Mouse (Mus musculus): Measurements from ENCODE around the gene Wtap. TPM values are rescaled to one million over a fixed set of nuclear protein-coding genes. Genes with fewer than 3 reads are reported as not detected.
A peak's percentile ranks its signal among the peaks of the same experiment; 100 is the strongest.
"Not testable (repeated sequence)": the region's sequence is repeated elsewhere in the genome, so short reads cannot be mapped to it uniquely, and the experiment has no call there.

The Wtap gene
- polyA plus RNA-seq, 1 experiment from 2014 or later = 146 TPM

DNA sequence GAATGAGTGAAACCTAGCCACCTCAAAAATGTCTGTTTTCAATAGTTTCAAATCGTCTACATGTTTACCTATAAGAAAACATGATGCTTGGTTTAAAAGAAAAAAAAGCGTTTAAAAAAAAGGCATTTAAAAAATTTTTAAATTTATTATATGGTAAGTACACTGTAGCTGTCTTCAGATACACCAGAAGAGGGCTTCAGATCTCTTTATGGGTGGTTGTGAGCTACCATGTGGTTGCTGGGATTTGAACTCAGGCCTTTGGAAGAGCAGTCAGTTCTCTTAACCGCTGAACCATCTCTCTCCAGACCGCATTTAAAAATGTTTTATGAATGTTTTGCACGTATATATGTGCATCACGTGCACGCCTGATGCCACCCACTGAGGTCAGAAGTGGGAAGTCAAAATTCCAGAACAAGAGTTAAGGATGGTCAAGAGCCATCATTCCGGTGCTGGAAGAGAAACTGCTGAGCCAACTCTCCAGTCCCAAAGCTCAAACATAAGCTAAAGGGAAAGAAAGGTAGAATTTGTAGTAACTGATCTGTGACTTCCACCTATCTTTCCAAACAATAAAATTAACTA, 3.3 kb downstream of the Wtap start:
- Histone ChIP-seq H3K27me3 (ENCODE audit: control insufficient read depth, insufficient read depth, low read length) (no peaks in the 10 kb centered on the region), H3K27ac (ENCODE audit: low read length) (peak overlapping the region; percentile 100; the same call in 1 of the 2 replicates)
- WGBS = 46% methylated on average over 8 of the region's 8 CpGs

DNA sequence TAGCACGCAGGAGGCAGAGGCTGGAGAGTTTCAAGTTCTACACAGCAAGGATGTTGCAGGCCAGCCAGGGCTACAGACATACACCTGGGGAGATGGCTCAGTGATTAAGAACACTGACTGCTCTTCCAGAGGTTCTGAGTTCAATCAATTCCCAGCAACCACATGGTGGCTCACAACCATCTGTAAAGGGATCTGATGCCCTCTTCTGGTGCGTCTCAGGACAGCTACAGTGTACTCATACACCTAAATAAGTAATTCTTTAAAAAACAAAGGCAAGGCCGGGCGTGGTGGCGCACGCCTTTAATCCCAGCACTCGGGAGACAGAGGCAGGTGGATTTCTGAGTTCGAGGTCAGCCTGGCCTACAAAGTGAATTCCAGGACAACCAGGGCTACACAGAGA, 5.9 kb downstream of the Wtap start:
- not testable (repeated sequence) for H3K4me3 ChIP-seq (ENCODE audit: low read depth, low read length); H3K9ac ChIP-seq (replicated peaks; ENCODE audit: low read depth, low read length); H3K27ac ChIP-seq (ENCODE audit: low read length); ATAC-seq (ENCODE audit: insufficient number of reproducible peaks, insufficient read depth, low FRiP score, low read depth); H3K9me3 ChIP-seq (ENCODE audit: control insufficient read depth, low read depth, low read length); H3K4me1 ChIP-seq (ENCODE audit: control insufficient read depth, insufficient read depth, low read length); H3K27me3 ChIP-seq (ENCODE audit: control insufficient read depth, insufficient read depth, low read length); H3K4me2 ChIP-seq (replicated peaks; ENCODE audit: low read depth, low read length)
- WGBS = 98% methylated on average over 8 of the region's 8 CpGs
- peaks cover 20% of the 10 kb centered on the region for H3K36me3 ChIP-seq (ENCODE audit: control insufficient read depth, insufficient read depth, low read length)

More for the DNA sequence above, 3.3 kb downstream of the Wtap start:
- Histone ChIP-seq H3K4me3 (ENCODE audit: low read depth, low read length) (peak overlapping the region; percentile 99), H3K36me3 (ENCODE audit: control insufficient read depth, insufficient read depth, low read length) (peaks cover 3% of the 10 kb centered on the region; the same call in 1 of the 2 replicates), H3K9ac (replicated peaks; ENCODE audit: low read depth, low read length) (peak overlapping the region; percentile 98), H3K4me2 (replicated peaks; ENCODE audit: low read depth, low read length) (peak overlapping the region; percentile 65), H3K4me1 (ENCODE audit: control insufficient read depth, insufficient read depth, low read length) (peaks cover 4% of the 10 kb centered on the region; the same call in 1 of the 2 replicates), H3K9me3 (ENCODE audit: control insufficient read depth, low read depth, low read length) (no peaks in the 10 kb centered on the region)
- no peak for ATAC-seq (ENCODE audit: insufficient number of reproducible peaks, insufficient read depth, low FRiP score, low read depth)

GRCm38 (mm10) chr17:12983988-12984387, 10.0 kb downstream of the Wtap start:
- H3K36me3 ChIP-seq (ENCODE audit: control insufficient read depth, insufficient read depth, low read length) = peaks cover 49% of the 10 kb centered on the region
- WGBS = 73% methylated on average over 2 of the region's 2 CpGs
- H3K27me3 ChIP-seq (ENCODE audit: control insufficient read depth, insufficient read depth, low read length) = no peaks in the 10 kb centered on the region
- H3K4me1 ChIP-seq (ENCODE audit: control insufficient read depth, insufficient read depth, low read length) = no peaks in the 10 kb centered on the region
- H3K4me3 ChIP-seq (ENCODE audit: low read depth, low read length) = no peak overlapping the region
- no peak overlapping the region for H3K27ac ChIP-seq (ENCODE audit: low read length)
- H3K9me3 ChIP-seq (ENCODE audit: control insufficient read depth, low read depth, low read length) = no peaks in the 10 kb centered on the region
- H3K9ac ChIP-seq (replicated peaks; ENCODE audit: low read depth, low read length) = no peak overlapping the region
- no peak overlapping the region for H3K4me2 ChIP-seq (replicated peaks; ENCODE audit: low read depth, low read length)
- ATAC-seq (ENCODE audit: insufficient number of reproducible peaks, insufficient read depth, low FRiP score, low read depth) = no peak

- Histone ChIP-seq H3K27me3 (ENCODE audit: control insufficient read depth, insufficient read depth, low read length) (no peaks in the 10 kb centered on the region), H3K4me2 (replicated peaks; ENCODE audit: low read depth, low read length) (no peak overlapping the region), H3K36me3 (ENCODE audit: control insufficient read depth, insufficient read depth, low read length) (peaks cover 55% of the 10 kb centered on the region)
Observed at GRCm38 (mm10) chr17:12978546-12978945, 15.4 kb downstream of the Wtap start.

DNA sequence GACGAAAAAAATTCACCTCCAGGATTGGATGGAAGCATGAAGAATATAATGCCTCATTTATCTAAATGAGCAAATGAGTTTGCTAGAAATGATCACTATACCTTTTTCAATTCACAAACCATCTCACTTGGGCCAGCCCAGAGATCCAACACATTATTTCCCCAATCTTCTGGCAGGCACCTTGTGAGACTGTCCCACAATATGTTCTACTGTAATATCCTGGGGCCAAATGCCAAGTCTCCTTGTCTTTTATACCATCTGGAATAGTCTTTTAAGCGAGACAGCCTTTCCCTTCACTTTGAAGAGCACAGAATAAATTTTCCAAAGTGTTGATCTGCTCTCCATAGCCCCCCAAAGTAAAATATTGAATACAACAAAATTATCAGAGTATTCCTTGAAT, 20.1 kb downstream of the Wtap start:
- no peak for ATAC-seq (ENCODE audit: insufficient number of reproducible peaks, insufficient read depth, low FRiP score, low read depth)
- no peaks in the 10 kb centered on the region for H3K27me3 ChIP-seq (ENCODE audit: control insufficient read depth, insufficient read depth, low read length)
- no peak overlapping the region for H3K9ac ChIP-seq (replicated peaks; ENCODE audit: low read depth, low read length)
- H3K4me2 ChIP-seq (replicated peaks; ENCODE audit: low read depth, low read length) = no peak overlapping the region
- no peak overlapping the region for H3K4me3 ChIP-seq (ENCODE audit: low read depth, low read length)
- H3K4me1 ChIP-seq (ENCODE audit: control insufficient read depth, insufficient read depth, low read length) = no peaks in the 10 kb centered on the region
- peaks cover 38% of the 10 kb centered on the region for H3K36me3 ChIP-seq (ENCODE audit: control insufficient read depth, insufficient read depth, low read length)
- no peaks in the 10 kb centered on the region for H3K9me3 ChIP-seq (ENCODE audit: control insufficient read depth, low read depth, low read length)
- H3K27ac ChIP-seq (ENCODE audit: low read length) = no peak overlapping the region
- 80% methylated on average over 2 of the region's 2 CpGs for WGBS

More at GRCm38 (mm10) chr17:12978546-12978945, 15.4 kb downstream of the Wtap start:
- H3K4me3 ChIP-seq (ENCODE audit: low read depth, low read length) = no peak overlapping the region
- no peak overlapping the region for H3K27ac ChIP-seq (ENCODE audit: low read length)
- WGBS = 97% methylated on average over 1 of the region's 1 CpGs
- no peak for ATAC-seq (ENCODE audit: insufficient number of reproducible peaks, insufficient read depth, low FRiP score, low read depth)
- H3K9me3 ChIP-seq (ENCODE audit: control insufficient read depth, low read depth, low read length) = no peaks in the 10 kb centered on the region
- no peak overlapping the region for H3K9ac ChIP-seq (replicated peaks; ENCODE audit: low read depth, low read length)
- H3K4me1 ChIP-seq (ENCODE audit: control insufficient read depth, insufficient read depth, low read length) = no peaks in the 10 kb centered on the region

- 87% methylated on average over 2 of the region's 2 CpGs for WGBS
- ATAC-seq (ENCODE audit: insufficient number of reproducible peaks, insufficient read depth, low FRiP score, low read depth) = no peak
- Histone ChIP-seq H3K9ac (replicated peaks; ENCODE audit: low read depth, low read length) (no peak overlapping the region), H3K27ac (ENCODE audit: low read length) (no peak overlapping the region), H3K4me2 (replicated peaks; ENCODE audit: low read depth, low read length) (no peak overlapping the region), H3K27me3 (ENCODE audit: control insufficient read depth, insufficient read depth, low read length) (no peaks in the 10 kb centered on the region), H3K4me1 (ENCODE audit: control insufficient read depth, insufficient read depth, low read length) (no peaks in the 10 kb centered on the region), H3K4me3 (ENCODE audit: low read depth, low read length) (no peak overlapping the region), H3K9me3 (ENCODE audit: control insufficient read depth, low read depth, low read length) (no peaks in the 10 kb centered on the region), H3K36me3 (ENCODE audit: control insufficient read depth, insufficient read depth, low read length) (peaks cover 35% of the 10 kb centered on the region)
Observed at GRCm38 (mm10) chr17:12967173-12967572, 26.8 kb downstream of the Wtap start.

- H3K4me3 ChIP-seq (ENCODE audit: low read depth, low read length) = no peak overlapping the region
- H3K9me3 ChIP-seq (ENCODE audit: control insufficient read depth, low read depth, low read length) = no peaks in the 10 kb centered on the region
- H3K27ac ChIP-seq (ENCODE audit: low read length) = no peak overlapping the region
- H3K9ac ChIP-seq (replicated peaks; ENCODE audit: low read depth, low read length) = no peak overlapping the region
- H3K36me3 ChIP-seq (ENCODE audit: control insufficient read depth, insufficient read depth, low read length) = peaks cover 28% of the 10 kb centered on the region
- no peaks in the 10 kb centered on the region for H3K27me3 ChIP-seq (ENCODE audit: control insufficient read depth, insufficient read depth, low read length)
- H3K4me2 ChIP-seq (replicated peaks; ENCODE audit: low read depth, low read length) = no peak overlapping the region
- H3K4me1 ChIP-seq (ENCODE audit: control insufficient read depth, insufficient read depth, low read length) = 0 out of 2 replicates have a peak, but pooled peaks cover 4% of the 10 kb centered on the region
- ATAC-seq (ENCODE audit: insufficient number of reproducible peaks, insufficient read depth, low FRiP score, low read depth) = no peak
- 68% methylated on average over 3 of the region's 3 CpGs for WGBS
Observed at GRCm38 (mm10) chr17:12963476-12963875, 30.5 kb downstream of the Wtap start.

DNA sequence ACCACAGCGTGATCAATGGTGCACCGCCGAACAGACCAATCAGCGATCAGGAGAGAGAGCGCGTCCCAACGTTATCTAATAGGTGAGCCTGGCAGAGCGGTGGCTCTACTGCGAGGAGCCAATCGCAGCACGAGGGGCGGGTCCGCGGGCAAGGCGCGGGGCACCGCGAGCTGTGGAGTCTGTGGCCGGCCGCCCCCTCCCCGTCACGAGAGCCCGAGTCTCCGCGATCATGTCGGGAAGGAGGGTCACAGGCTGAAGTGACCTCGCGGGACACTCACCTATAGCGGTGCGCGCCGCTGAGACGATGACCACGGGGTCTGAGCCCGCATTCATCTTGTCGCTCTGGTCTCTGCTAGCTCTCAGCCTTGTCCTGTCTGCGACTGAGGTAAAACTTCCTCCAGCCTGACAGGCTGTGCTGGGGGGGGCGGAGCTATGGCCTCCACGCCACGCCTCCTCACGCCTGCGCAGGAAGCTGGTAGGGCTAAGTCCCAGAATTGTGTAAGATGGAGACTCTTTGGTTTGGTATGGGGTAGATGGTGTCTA, 33.6 kb downstream of the Wtap start, which contains the start of gene Acat2:
Gene Acat2, minus strand, starts transcription at position 417 of the 543 bp plus-strand sequence.
- no peaks in the 10 kb centered on the region for H3K9me3 ChIP-seq (ENCODE audit: control insufficient read depth, low read depth, low read length)
- peak within 1 kb of the TSS; percentile 69 for H3K27ac ChIP-seq (ENCODE audit: low read length)
- peak; percentile 98 for ATAC-seq (ENCODE audit: insufficient number of reproducible peaks, insufficient read depth, low FRiP score, low read depth)
- peak within 1 kb of the TSS; percentile 63 for H3K4me3 ChIP-seq (ENCODE audit: low read depth, low read length)
- 0% methylated on average over 42 of the region's 42 CpGs for WGBS
- no peaks in the 10 kb centered on the region for H3K27me3 ChIP-seq (ENCODE audit: control insufficient read depth, insufficient read depth, low read length)
- peak within 1 kb of the TSS; percentile 87 for H3K4me2 ChIP-seq (replicated peaks; ENCODE audit: low read depth, low read length)
- peaks cover 17% of the 10 kb centered on the region for H3K36me3 ChIP-seq (ENCODE audit: control insufficient read depth, insufficient read depth, low read length)
- 0 out of 2 replicates have a peak, but pooled peaks cover 4% of the 10 kb centered on the region for H3K4me1 ChIP-seq (ENCODE audit: control insufficient read depth, insufficient read depth, low read length)
- peak within 1 kb of the TSS; percentile 45; the same call in 1 of the 2 replicates for H3K9ac ChIP-seq (replicated peaks; ENCODE audit: low read depth, low read length)

Data from stomach, embryonic 14.5 days (tissue).